Mouse (Mus musculus) brain, embryonic 14.5 days (tissue): ENCODE measurements around the gene Cdc42bpa.

Experiments used
- CTCF ChIP-seq: fragments of 200-500 bp; IDR thresholded peaks from 2 replicates; pipeline ENCODE4 v1.5.1; 2012; ENCODE audit warnings: inconsistent platforms, mild to moderate bottlenecking, moderate library complexity, borderline replicate concordance; ENCODE audit not compliant: insufficient read depth, insufficient read length; ENCODE audit errors: extremely low read depth
- POLR2A ChIP-seq: fragments of 200-500 bp; IDR thresholded peaks from 2 replicates; pipeline ENCODE4 v1.6.1; 2012; ENCODE audit warnings: mild to moderate bottlenecking, inconsistent platforms, borderline replicate concordance; ENCODE audit not compliant: poor library complexity, insufficient read depth, insufficient read length, severe bottlenecking; ENCODE audit errors: extremely low read depth

- TF ChIP-seq CTCF (no peak), POLR2A (no peak)
These were observed 70.5 kb downstream of the Cdc42bpa start for GRCm38 (mm10) chr1:180030631-180031365.
